Mouse (Mus musculus) left cerebral cortex, postnatal 25 days (tissue): ENCODE results near the gene Stox2. TPM values are rescaled to one million over a fixed set of nuclear protein-coding genes. Genes with fewer than 3 reads are reported as not detected.

ENCODE experiments used
- DNase-seq, 2 experiments: peaks; one replicate each; pipeline ENCODE4 v3.0.0; 2022; ENCODE audit warnings: low spot score in 2 of 2, mixed read lengths in 1 of 2
- intact Hi-C: fragments of 180-260 bp; cut with DNase I; formaldehyde crosslinking; loops from one replicate; pipeline ENCODE4 v1.15.1; 2025
- total RNA-seq, 2 experiments: library from RNA; stranded (reverse); gene quantifications; 2 replicates each; pipeline ENCODE4 v1.2.3; 2021

Gene Stox2
- total RNA-seq, 2 experiments from 2014 or later, result 78.6 to 84.8 TPM

- intact Hi-C loops, result no loop called here
- peak in 1 of 2 experiments; percentile 43 for DNase-seq
Measured at GRCm38 (mm10) chr8:47324117-47324820, 121.9 kb downstream of the Stox2 start.

GRCm38 (mm10) chr8:47321282-47321681 is 124.9 kb downstream of the Stox2 start:
- intact Hi-C loops, result no loop called here
- no peak for DNase-seq

- intact Hi-C loops, result no loop called here
- no peak for DNase-seq
Measured at GRCm38 (mm10) chr8:47320707-47321106, 125.5 kb downstream of the Stox2 start.

GRCm38 (mm10) chr8:47318468-47318867 is 127.7 kb downstream of the Stox2 start:
- DNase-seq, result no peak
- intact Hi-C loops, result no loop called here

GRCm38 (mm10) chr8:47308176-47308575 is 138.0 kb downstream of the Stox2 start:
- intact Hi-C loops, result no loop called here
- DNase-seq, result no peak

- DNase-seq, result no peak
- intact Hi-C loops, result no loop called here
Measured at GRCm38 (mm10) chr8:47306372-47306771, 139.8 kb downstream of the Stox2 start.

- intact Hi-C loops, result loop anchor here (1.0 kb wide), 1 partner anchor 54 kb away; no protein-coding TSS in a partner anchor
- peak in 1 of 2 experiments; percentile 51 for DNase-seq
Measured at GRCm38 (mm10) chr8:47305880-47306279, 140.3 kb downstream of the Stox2 start.

- intact Hi-C loops, result no loop called here
Measured at GRCm38 (mm10) chr8:47298460-47298859, 147.7 kb downstream of the Stox2 start.

GRCm38 (mm10) chr8:47289641-47290040 is 156.5 kb downstream of the Stox2 start:
- intact Hi-C loops, result loop anchor here (2.0 kb wide), 2 partner anchors 45 to 47 kb away; no protein-coding TSS in a partner anchor
- DNase-seq, result peak in 1 of 2 experiments; percentile 23

More at GRCm38 (mm10) chr8:47298460-47298859, 147.7 kb downstream of the Stox2 start:
- DNase-seq, result no peak

GRCm38 (mm10) chr8:47288866-47289541 is 157.2 kb downstream of the Stox2 start:
- DNase-seq, result peak; percentile 66 to 73
- intact Hi-C loops, result loop anchor here (2.0 kb wide), 2 partner anchors 46 kb away; no protein-coding TSS in a partner anchor

- peak; percentile 73 to 76 for DNase-seq
- intact Hi-C loops, result loop anchor here (2.0 kb wide), 2 partner anchors 45 to 47 kb away; no protein-coding TSS in a partner anchor
Measured at GRCm38 (mm10) chr8:47288131-47288865, 157.9 kb downstream of the Stox2 start.

GRCm38 (mm10) chr8:47287641-47288130 is 158.5 kb downstream of the Stox2 start:
- peak; percentile 41 to 51 for DNase-seq
- intact Hi-C loops, result loop anchor here (2.0 kb wide), 2 partner anchors 45 to 47 kb away; no protein-coding TSS in a partner anchor

- DNase-seq, result peak; percentile 47 to 62
- intact Hi-C loops, result no loop called here
Measured at GRCm38 (mm10) chr8:47287201-47287621, 159.0 kb downstream of the Stox2 start.

GRCm38 (mm10) chr8:47286081-47286700 is 160.0 kb downstream of the Stox2 start:
- no peak for DNase-seq
- intact Hi-C loops, result no loop called here

- DNase-seq, result no peak
- intact Hi-C loops, result no loop called here
Measured at GRCm38 (mm10) chr8:47285435-47285834, 160.7 kb downstream of the Stox2 start.

- no peak for DNase-seq
- intact Hi-C loops, result no loop called here
Measured at GRCm38 (mm10) chr8:47284329-47285326, 161.5 kb downstream of the Stox2 start.

- intact Hi-C loops, result no loop called here
- DNase-seq, result peak in 1 of 2 experiments; percentile 51
Measured at GRCm38 (mm10) chr8:47279898-47280297, 166.3 kb downstream of the Stox2 start.

GRCm38 (mm10) chr8:47278211-47278610 is 168.0 kb downstream of the Stox2 start:
- intact Hi-C loops, result no loop called here
- no peak for DNase-seq
